Mouse (Mus musculus) heart, embryonic 15.5 days (tissue): ENCODE measurements around the gene Hmcn1. TPM values are rescaled to one million over a fixed set of nuclear protein-coding genes. Genes with fewer than 3 reads are reported as not detected.

Experiments
- ATAC-seq: fragments of 200-750 bp; cut with Nextera tagmentation; replicated peaks from 2 replicates; pipeline ENCODE4 v1.8.0; 2017; ENCODE audit warnings: low read depth, moderate TSS enrichment; ENCODE audit not compliant: insufficient number of reproducible peaks, insufficient read depth, low FRiP score
- H3K27ac ChIP-seq: fragments of 300-500 bp; sonication (generic); 2 replicates; pipeline ENCODE4 v1.5.1; 2015; ENCODE audit warnings: mild to moderate bottlenecking, inconsistent platforms
- H3K27me3 ChIP-seq: fragments of 300-500 bp; sonication (generic); 2 replicates; pipeline ENCODE4 v1.6.1; 2015; ENCODE audit warnings: inconsistent platforms
- H3K36me3 ChIP-seq: fragments of 300-500 bp; sonication (generic); 2 replicates; pipeline ENCODE4 v1.6.1; 2015; ENCODE audit warnings: mild to moderate bottlenecking, inconsistent platforms
- H3K4me1 ChIP-seq: fragments of 300-500 bp; sonication (generic); replicated peaks from 2 replicates; pipeline ENCODE4 v1.6.1; 2015; ENCODE audit warnings: inconsistent platforms
- H3K4me2 ChIP-seq: fragments of 300-500 bp; sonication (generic); 2 replicates; pipeline ENCODE4 v1.6.1; 2015; ENCODE audit warnings: inconsistent platforms, mild to moderate bottlenecking, moderate library complexity
- H3K4me3 ChIP-seq: fragments of 300-500 bp; sonication (generic); 2 replicates; pipeline ENCODE4 v1.5.1; 2015; ENCODE audit warnings: mild to moderate bottlenecking, inconsistent platforms
- H3K9ac ChIP-seq: fragments of 300-500 bp; sonication (generic); 2 replicates; pipeline ENCODE4 v1.6.1; 2015; ENCODE audit warnings: mild to moderate bottlenecking, inconsistent platforms
- H3K9me3 ChIP-seq: fragments of 300-500 bp; sonication (generic); replicated peaks from 2 replicates; pipeline ENCODE4 v1.6.1; 2016; ENCODE audit warnings: inconsistent platforms
- WGBS: fragments of 180-500 bp; shearing (Covaris S2); methylation state at CpG from one replicate; pipeline ENCODE4 v1.1.7; 2015; ENCODE audit warnings: mixed read lengths; 5-methylcytosine and 5-hydroxymethylcytosine counted together
- polyA plus RNA-seq: library from polyadenylated mRNA; unstranded; fragments of >200 nt; fragmentation: Nextera tagmentation; extraction: Ambion mirVana; gene quantifications from 2 replicates; pipeline ENCODE4 v1.2.1, GENCODE M21; 2015

Gene Hmcn1
- polyA plus RNA-seq, 1 experiment from 2014 or later = 21.0 TPM

GRCm38 (mm10) chr1:150631856-150632171, 361.4 kb downstream of the Hmcn1 start:
- H3K4me2 ChIP-seq = no peak overlapping the region
- WGBS = 78% methylated on average over 3 of the region's 3 CpGs
- no peak overlapping the region for H3K4me3 ChIP-seq
- H3K4me1 ChIP-seq = no peaks in the 10 kb centered on the region
- H3K9me3 ChIP-seq = no peaks in the 10 kb centered on the region
- ATAC-seq = no peak
- H3K36me3 ChIP-seq = peaks cover 43% of the 10 kb centered on the region
- H3K27ac ChIP-seq = no peak overlapping the region
- no peak overlapping the region for H3K9ac ChIP-seq
- H3K27me3 ChIP-seq = no peaks in the 10 kb centered on the region

GRCm38 (mm10) chr1:150631035-150631855, 362.0 kb downstream of the Hmcn1 start:
- ATAC-seq = no peak
- Histone ChIP-seq H3K4me3 (no peak overlapping the region), H3K36me3 (peaks cover 44% of the 10 kb centered on the region), H3K27me3 (no peaks in the 10 kb centered on the region), H3K27ac (no peak overlapping the region), H3K4me2 (no peak overlapping the region), H3K9ac (no peak overlapping the region), H3K4me1 (no peaks in the 10 kb centered on the region), H3K9me3 (no peaks in the 10 kb centered on the region)
- WGBS = 84% methylated on average over 17 of the region's 17 CpGs

- 99% methylated on average over 2 of the region's 2 CpGs for WGBS
- no peaks in the 10 kb centered on the region for H3K4me1 ChIP-seq
- H3K27me3 ChIP-seq = no peaks in the 10 kb centered on the region
- H3K9me3 ChIP-seq = no peaks in the 10 kb centered on the region
- H3K9ac ChIP-seq = no peak overlapping the region
- H3K4me3 ChIP-seq = no peak overlapping the region
- no peak overlapping the region for H3K27ac ChIP-seq
- H3K36me3 ChIP-seq = peaks cover 35% of the 10 kb centered on the region
- ATAC-seq = no peak
- no peak overlapping the region for H3K4me2 ChIP-seq
These were observed 370.0 kb downstream of the Hmcn1 start for GRCm38 (mm10) chr1:150623226-150623625.

DNA sequence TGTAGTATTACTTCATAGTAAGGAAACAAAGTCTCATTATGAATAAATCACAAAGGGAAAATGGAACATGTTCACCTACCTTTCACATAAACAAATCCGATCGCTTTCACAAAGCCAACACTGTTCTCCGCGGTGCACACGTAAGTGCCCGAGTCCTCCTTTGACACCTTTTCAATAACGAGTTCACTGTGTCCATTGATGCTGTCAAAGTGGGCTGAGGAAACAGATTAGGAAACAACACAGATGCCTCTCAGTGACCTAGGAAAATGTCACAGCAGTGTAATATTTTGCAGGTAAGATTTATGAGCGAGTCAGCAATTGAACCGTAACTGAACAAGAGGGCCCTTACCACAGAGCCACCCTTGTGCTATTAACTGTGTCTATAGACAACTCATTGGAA, 382.7 kb downstream of the Hmcn1 start:
- H3K4me1 ChIP-seq = no peaks in the 10 kb centered on the region
- H3K36me3 ChIP-seq = peaks cover 16% of the 10 kb centered on the region
- 86% methylated on average over 9 of the region's 9 CpGs for WGBS
- no peak for ATAC-seq
- no peak overlapping the region for H3K27ac ChIP-seq
- H3K4me3 ChIP-seq = no peak overlapping the region
- H3K27me3 ChIP-seq = no peaks in the 10 kb centered on the region
- no peak overlapping the region for H3K4me2 ChIP-seq
- H3K9ac ChIP-seq = no peak overlapping the region
- H3K9me3 ChIP-seq = no peaks in the 10 kb centered on the region

DNA sequence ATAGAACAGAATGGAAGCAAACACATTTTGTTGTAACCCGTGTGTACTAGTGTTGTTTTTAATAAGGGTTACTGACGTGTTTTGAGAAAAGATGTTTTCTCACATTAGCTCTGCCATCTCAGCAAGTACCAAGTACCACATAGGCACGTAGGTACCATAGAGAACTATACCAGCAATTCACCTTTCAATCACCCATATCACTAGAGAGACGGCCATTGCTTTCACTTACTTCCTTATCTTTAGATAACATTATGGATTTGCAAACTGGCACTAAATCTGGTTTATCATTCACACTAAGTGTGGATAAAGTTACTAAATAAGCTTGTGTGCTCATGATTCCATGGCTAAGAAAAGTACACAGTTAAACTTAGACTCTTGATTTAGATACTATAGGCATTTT, 387.1 kb downstream of the Hmcn1 start:
- no peak overlapping the region for H3K27ac ChIP-seq
- H3K27me3 ChIP-seq = no peaks in the 10 kb centered on the region
- WGBS = 76% methylated on average over 4 of the region's 4 CpGs
- no peaks in the 10 kb centered on the region for H3K9me3 ChIP-seq
- no peak overlapping the region for H3K4me2 ChIP-seq
- H3K4me3 ChIP-seq = no peak overlapping the region
- no peak overlapping the region for H3K9ac ChIP-seq
- peaks cover 24% of the 10 kb centered on the region for H3K36me3 ChIP-seq
- no peak for ATAC-seq
- H3K4me1 ChIP-seq = no peaks in the 10 kb centered on the region

GRCm38 (mm10) chr1:150593614-150594013, 399.6 kb downstream of the Hmcn1 start:
- no peak overlapping the region for H3K27ac ChIP-seq
- H3K36me3 ChIP-seq = peaks cover 39% of the 10 kb centered on the region; the same call in 1 of the 2 replicates
- no peak overlapping the region for H3K9ac ChIP-seq
- no peak for ATAC-seq
- 84% methylated on average over 13 of the region's 13 CpGs for WGBS
- H3K27me3 ChIP-seq = no peaks in the 10 kb centered on the region
- no peak overlapping the region for H3K4me2 ChIP-seq
- no peaks in the 10 kb centered on the region for H3K9me3 ChIP-seq
- H3K4me3 ChIP-seq = no peak overlapping the region
- no peaks in the 10 kb centered on the region for H3K4me1 ChIP-seq

GRCm38 (mm10) chr1:150591253-150591652, 402.0 kb downstream of the Hmcn1 start:
- Histone ChIP-seq H3K36me3 (peaks cover 32% of the 10 kb centered on the region), H3K27ac (no peak overlapping the region), H3K4me3 (no peak overlapping the region), H3K9ac (no peak overlapping the region), H3K4me2 (no peak overlapping the region), H3K27me3 (no peaks in the 10 kb centered on the region), H3K4me1 (no peaks in the 10 kb centered on the region), H3K9me3 (no peaks in the 10 kb centered on the region)
- WGBS = 24% methylated on average over 2 of the region's 2 CpGs
- no peak for ATAC-seq

DNA sequence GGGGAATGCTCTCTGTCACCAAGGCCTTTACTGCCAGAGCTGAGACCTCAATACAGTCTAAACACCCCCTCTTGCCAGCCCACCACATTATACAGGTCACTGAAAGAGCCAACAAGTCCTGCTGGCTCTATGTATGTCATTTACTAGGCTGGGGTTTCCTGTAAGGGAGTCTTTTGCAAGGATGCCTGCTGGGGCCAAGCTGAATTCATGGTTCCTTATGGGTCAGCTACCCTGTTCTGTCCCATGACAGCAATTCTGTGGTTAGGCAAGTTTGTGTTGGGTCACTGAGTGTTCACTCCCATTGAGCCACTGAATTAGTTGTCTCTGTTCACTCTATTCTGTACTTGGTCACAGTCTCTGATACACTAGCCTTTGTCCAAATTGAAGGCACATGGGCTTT, 405.8 kb downstream of the Hmcn1 start:
- no peaks in the 10 kb centered on the region for H3K4me1 ChIP-seq
- no peak overlapping the region for H3K27ac ChIP-seq
- H3K27me3 ChIP-seq = no peaks in the 10 kb centered on the region
- ATAC-seq = no peak
- no peaks in the 10 kb centered on the region for H3K9me3 ChIP-seq
- no peak overlapping the region for H3K4me3 ChIP-seq
- no peak overlapping the region for H3K4me2 ChIP-seq
- H3K9ac ChIP-seq = no peak overlapping the region
- H3K36me3 ChIP-seq = peaks cover 27% of the 10 kb centered on the region

- Histone ChIP-seq H3K4me1 (no peaks in the 10 kb centered on the region), H3K4me3 (no peak overlapping the region), H3K9ac (no peak overlapping the region), H3K4me2 (no peak overlapping the region), H3K9me3 (no peaks in the 10 kb centered on the region), H3K36me3 (peaks cover 38% of the 10 kb centered on the region), H3K27me3 (no peaks in the 10 kb centered on the region), H3K27ac (no peak overlapping the region)
- ATAC-seq = no peak
- 82% methylated on average over 2 of the region's 2 CpGs for WGBS
These were observed 408.8 kb downstream of the Hmcn1 start for GRCm38 (mm10) chr1:150584477-150584876.

DNA sequence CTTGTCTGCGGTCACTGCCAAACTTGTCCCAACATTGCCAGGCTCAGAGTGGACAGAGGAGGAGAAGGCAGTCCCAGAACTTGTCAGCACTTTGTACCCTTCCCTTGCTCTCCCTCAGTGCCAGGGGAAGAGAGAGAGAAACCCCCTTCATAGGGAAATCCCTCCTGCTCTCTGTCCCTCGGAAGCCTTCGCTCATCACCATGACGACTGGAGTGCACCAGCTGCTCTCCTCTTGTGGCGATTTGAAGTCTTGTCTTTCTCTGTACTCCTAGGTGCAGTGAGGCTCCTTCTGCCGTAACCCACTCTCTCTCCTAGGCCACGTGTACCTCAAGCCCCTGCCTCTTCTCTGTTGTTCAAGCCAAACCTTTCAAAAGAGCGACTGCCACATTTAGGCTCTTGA, 409.5 kb downstream of the Hmcn1 start:
- Histone ChIP-seq H3K27ac (no peak overlapping the region), H3K4me3 (no peak overlapping the region), H3K4me2 (no peak overlapping the region), H3K36me3 (peaks cover 37% of the 10 kb centered on the region), H3K4me1 (no peaks in the 10 kb centered on the region), H3K27me3 (no peaks in the 10 kb centered on the region), H3K9me3 (no peaks in the 10 kb centered on the region), H3K9ac (no peak overlapping the region)
- whole genome bisulfite sequencing = 62% methylated on average over 8 of the region's 8 CpGs
- no peak for ATAC-seq

- no peak for ATAC-seq
- Histone ChIP-seq H3K36me3 (peaks cover 32% of the 10 kb centered on the region; the same call in 1 of the 2 replicates), H3K4me3 (no peak overlapping the region), H3K27me3 (no peaks in the 10 kb centered on the region), H3K4me2 (no peak overlapping the region), H3K9ac (no peak overlapping the region), H3K9me3 (no peaks in the 10 kb centered on the region), H3K27ac (no peak overlapping the region), H3K4me1 (no peaks in the 10 kb centered on the region)
- 58% methylated on average over 7 of the region's 7 CpGs for WGBS
These were observed 412.7 kb downstream of the Hmcn1 start for GRCm38 (mm10) chr1:150580561-150580960.

GRCm38 (mm10) chr1:150573407-150573806, 419.8 kb downstream of the Hmcn1 start:
- no peaks in the 10 kb centered on the region for H3K27me3 ChIP-seq
- no peaks in the 10 kb centered on the region for H3K4me1 ChIP-seq
- no peak overlapping the region for H3K4me2 ChIP-seq
- no peak overlapping the region for H3K27ac ChIP-seq
- no peak for ATAC-seq
- peaks cover 22% of the 10 kb centered on the region; the same call in 1 of the 2 replicates for H3K36me3 ChIP-seq
- no peak overlapping the region for H3K4me3 ChIP-seq
- 87% methylated on average over 8 of the region's 8 CpGs for WGBS
- no peaks in the 10 kb centered on the region for H3K9me3 ChIP-seq
- no peak overlapping the region for H3K9ac ChIP-seq
